Mouse (Mus musculus) ovary, postnatal 10 days (tissue): Measurements from ENCODE around the gene BC030867.
A peak's percentile ranks its signal among the peaks of the same experiment; 100 is the strongest.

Experiments used
- DNase-seq: peaks from one replicate; pipeline ENCODE4 v3.0.0; 2022; ENCODE audit warnings: low spot score

BC030867 gene

GRCm38 (mm10) chr11:102248630-102249230 lies at the start of gene BC030867:
Gene BC030867, plus strand, starts transcription at chr11:102248882.
- DNase-seq = peak; percentile 92

GRCm38 (mm10) chr11:102199856-102200255 lies 48.8 kb upstream of the BC030867 start:
- no peak for DNase-seq

- DNase-seq = no peak
Measured at GRCm38 (mm10) chr11:102201408-102201821, 47.3 kb upstream of the BC030867 start.

GRCm38 (mm10) chr11:102206481-102206880 lies 42.2 kb upstream of the BC030867 start:
- no peak for DNase-seq

- no peak for DNase-seq
Measured at GRCm38 (mm10) chr11:102207825-102208777, 40.6 kb upstream of the BC030867 start.

GRCm38 (mm10) chr11:102208846-102209245 lies 39.8 kb upstream of the BC030867 start:
- DNase-seq = no peak

- no peak for DNase-seq
Measured at GRCm38 (mm10) chr11:102209742-102210141, 38.9 kb upstream of the BC030867 start.

GRCm38 (mm10) chr11:102210185-102210584 lies 38.5 kb upstream of the BC030867 start:
- DNase-seq = no peak

- DNase-seq = no peak
Measured at GRCm38 (mm10) chr11:102211011-102211410, 37.7 kb upstream of the BC030867 start.

GRCm38 (mm10) chr11:102211936-102212341 lies 36.7 kb upstream of the BC030867 start:
- no peak for DNase-seq

GRCm38 (mm10) chr11:102214430-102215156 lies 34.1 kb upstream of the BC030867 start:
- no peak for DNase-seq

GRCm38 (mm10) chr11:102215511-102215910 lies 33.2 kb upstream of the BC030867 start:
- no peak for DNase-seq

GRCm38 (mm10) chr11:102216056-102216885 lies 32.4 kb upstream of the BC030867 start:
- no peak for DNase-seq

- no peak for DNase-seq
Measured at GRCm38 (mm10) chr11:102216886-102217240, 31.8 kb upstream of the BC030867 start.

GRCm38 (mm10) chr11:102217396-102217795 lies 31.3 kb upstream of the BC030867 start:
- no peak for DNase-seq

- no peak for DNase-seq
Measured at GRCm38 (mm10) chr11:102217876-102218430, 30.7 kb upstream of the BC030867 start.

GRCm38 (mm10) chr11:102218783-102219182 lies 29.9 kb upstream of the BC030867 start:
- DNase-seq = peak; percentile 89

- DNase-seq = no peak
Measured at GRCm38 (mm10) chr11:102219247-102219993, 29.3 kb upstream of the BC030867 start.

- DNase-seq = no peak
Measured at GRCm38 (mm10) chr11:102219994-102220346, 28.7 kb upstream of the BC030867 start.

- DNase-seq = no peak
Measured at GRCm38 (mm10) chr11:102220451-102220850, 28.2 kb upstream of the BC030867 start.
